Mouse (Mus musculus) limb, embryonic 13.5 days (tissue): ENCODE measurements around the gene Fbxl13. TPM values are rescaled to one million over a fixed set of nuclear protein-coding genes. Genes with fewer than 3 reads are reported as not detected.

Source experiments
- ATAC-seq: fragments of 200-750 bp; cut with Nextera tagmentation; 2 replicates; pipeline ENCODE4 v1.8.0; 2017; ENCODE audit warnings: low read depth, moderate number of reproducible peaks, moderate TSS enrichment; ENCODE audit not compliant: low FRiP score
- H3K27ac ChIP-seq: fragments of 300-500 bp; sonication (generic); 2 replicates; pipeline ENCODE4 v1.5.1; 2015; ENCODE audit warnings: inconsistent platforms, mild to moderate bottlenecking, moderate library complexity
- H3K27me3 ChIP-seq: fragments of 300-500 bp; sonication (generic); 2 replicates; pipeline ENCODE4 v1.6.1; 2015; ENCODE audit warnings: mild to moderate bottlenecking, inconsistent platforms
- H3K36me3 ChIP-seq: fragments of 300-500 bp; sonication (generic); 2 replicates; pipeline ENCODE4 v1.6.1; 2015; ENCODE audit warnings: inconsistent platforms, mild to moderate bottlenecking, moderate library complexity
- H3K4me1 ChIP-seq: fragments of 300-500 bp; sonication (generic); 2 replicates; pipeline ENCODE4 v1.6.1; 2015; ENCODE audit warnings: inconsistent platforms
- H3K4me2 ChIP-seq: fragments of 300-500 bp; sonication (generic); replicated peaks from 2 replicates; pipeline ENCODE4 v1.6.1; 2015; ENCODE audit warnings: inconsistent platforms, mild to moderate bottlenecking, moderate library complexity
- H3K4me3 ChIP-seq: fragments of 300-500 bp; sonication (generic); 2 replicates; pipeline ENCODE4 v1.5.1; 2015; ENCODE audit warnings: moderate library complexity, mild to moderate bottlenecking, inconsistent platforms
- H3K9ac ChIP-seq: fragments of 300-500 bp; sonication (generic); 2 replicates; pipeline ENCODE4 v1.6.1; 2015; ENCODE audit warnings: mild to moderate bottlenecking, inconsistent platforms
- H3K9me3 ChIP-seq: fragments of 300-500 bp; sonication (generic); 2 replicates; pipeline ENCODE4 v1.6.1; 2016; ENCODE audit warnings: inconsistent platforms
- whole genome bisulfite sequencing: fragments of 180-500 bp; shearing (Covaris S2); methylation state at CpG from one replicate; pipeline ENCODE4 v1.1.7; 2015; 5-methylcytosine and 5-hydroxymethylcytosine counted together
- polyA plus RNA-seq: library from polyadenylated mRNA; unstranded; fragments of >200 nt; fragmentation: Nextera tagmentation; extraction: Ambion mirVana; gene quantifications from 2 replicates; pipeline ENCODE4 v1.2.1, GENCODE M21; 2015

The Fbxl13 gene
- polyA plus RNA-seq, 1 experiment from 2014 or later, result 0.08 TPM

GRCm38 (mm10) chr5:21488506-21488905 is 156.9 kb downstream of the Fbxl13 start:
- no peaks in the 10 kb centered on the region for H3K36me3 ChIP-seq
- no peaks in the 10 kb centered on the region for H3K9me3 ChIP-seq
- H3K4me1 ChIP-seq, result peaks cover 57% of the 10 kb centered on the region
- no peak; the same call in 1 of the 2 replicates for ATAC-seq
- no peak overlapping the region for H3K4me3 ChIP-seq
- no peak overlapping the region for H3K9ac ChIP-seq
- no peaks in the 10 kb centered on the region for H3K27me3 ChIP-seq
- 80% methylated on average over 5 of the region's 5 CpGs for WGBS
- no peak overlapping the region for H3K4me2 ChIP-seq
- H3K27ac ChIP-seq, result no peak overlapping the region

- Histone ChIP-seq H3K27ac (no peak overlapping the region), H3K36me3 (no peaks in the 10 kb centered on the region), H3K9me3 (no peaks in the 10 kb centered on the region), H3K4me2 (no peak overlapping the region), H3K4me1 (peaks cover 61% of the 10 kb centered on the region), H3K9ac (no peak overlapping the region), H3K4me3 (no peak overlapping the region), H3K27me3 (no peaks in the 10 kb centered on the region)
- WGBS, result 89% methylated on average over 3 of the region's 3 CpGs
- no peak for ATAC-seq
These were observed 157.7 kb downstream of the Fbxl13 start for GRCm38 (mm10) chr5:21487716-21488115.

GRCm38 (mm10) chr5:21487306-21487705 is 158.1 kb downstream of the Fbxl13 start:
- Histone ChIP-seq H3K36me3 (no peaks in the 10 kb centered on the region), H3K9me3 (no peaks in the 10 kb centered on the region), H3K4me1 (peaks cover 63% of the 10 kb centered on the region), H3K27me3 (no peaks in the 10 kb centered on the region), H3K4me3 (no peak overlapping the region), H3K27ac (no peak overlapping the region; the same call in 1 of the 2 replicates), H3K4me2 (0 out of 2 replicates have a peak overlapping the region, but pooled peaks have one; percentile 4), H3K9ac (no peak overlapping the region)
- no peak for ATAC-seq
- WGBS, result 70% methylated on average over 3 of the region's 3 CpGs

- no peak overlapping the region for H3K9ac ChIP-seq
- H3K27me3 ChIP-seq, result no peaks in the 10 kb centered on the region
- no peak overlapping the region for H3K27ac ChIP-seq
- no peaks in the 10 kb centered on the region for H3K9me3 ChIP-seq
- H3K4me3 ChIP-seq, result no peak overlapping the region
- H3K36me3 ChIP-seq, result no peaks in the 10 kb centered on the region
- 46% methylated on average over 5 of the region's 5 CpGs for WGBS
- H3K4me1 ChIP-seq, result peaks cover 61% of the 10 kb centered on the region
- no peak overlapping the region for H3K4me2 ChIP-seq
- no peak for ATAC-seq
These were observed 158.6 kb downstream of the Fbxl13 start for GRCm38 (mm10) chr5:21486798-21487197.

- no peak overlapping the region for H3K4me3 ChIP-seq
- ATAC-seq, result no peak
- 82% methylated on average over 8 of the region's 8 CpGs for WGBS
- H3K9me3 ChIP-seq, result no peaks in the 10 kb centered on the region
- H3K36me3 ChIP-seq, result no peaks in the 10 kb centered on the region
- H3K9ac ChIP-seq, result no peak overlapping the region
- H3K4me1 ChIP-seq, result peaks cover 67% of the 10 kb centered on the region
- H3K27ac ChIP-seq, result no peak overlapping the region
- no peak overlapping the region for H3K4me2 ChIP-seq
- no peaks in the 10 kb centered on the region for H3K27me3 ChIP-seq
These were observed 160.1 kb downstream of the Fbxl13 start for GRCm38 (mm10) chr5:21485197-21485829.

- no peaks in the 10 kb centered on the region for H3K27me3 ChIP-seq
- H3K9me3 ChIP-seq, result no peaks in the 10 kb centered on the region
- H3K4me3 ChIP-seq, result no peak overlapping the region
- H3K4me2 ChIP-seq, result peak overlapping the region; percentile 9; the same call in 1 of the 2 replicates
- ATAC-seq, result no peak
- peak overlapping the region; percentile 33; the same call in 1 of the 2 replicates for H3K27ac ChIP-seq
- no peaks in the 10 kb centered on the region for H3K36me3 ChIP-seq
- H3K9ac ChIP-seq, result no peak overlapping the region
- 23% methylated on average over 8 of the region's 8 CpGs for WGBS
- peaks cover 56% of the 10 kb centered on the region for H3K4me1 ChIP-seq
These were observed 162.2 kb downstream of the Fbxl13 start for GRCm38 (mm10) chr5:21483275-21483674.

- H3K4me2 ChIP-seq, result peak overlapping the region; percentile 9; the same call in 1 of the 2 replicates
- no peaks in the 10 kb centered on the region for H3K36me3 ChIP-seq
- no peaks in the 10 kb centered on the region for H3K9me3 ChIP-seq
- WGBS, result 31% methylated on average over 11 of the region's 11 CpGs
- H3K4me1 ChIP-seq, result peaks cover 52% of the 10 kb centered on the region
- H3K4me3 ChIP-seq, result no peak overlapping the region
- H3K27ac ChIP-seq, result peak overlapping the region; percentile 33; the same call in 1 of the 2 replicates
- H3K9ac ChIP-seq, result no peak overlapping the region
- ATAC-seq, result peak; percentile 52; the same call in 1 of the 2 replicates
- no peaks in the 10 kb centered on the region for H3K27me3 ChIP-seq
These were observed 162.8 kb downstream of the Fbxl13 start for GRCm38 (mm10) chr5:21482446-21483222.

GRCm38 (mm10) chr5:21481521-21481920 is 163.9 kb downstream of the Fbxl13 start:
- Histone ChIP-seq H3K9me3 (no peaks in the 10 kb centered on the region), H3K4me3 (no peak overlapping the region), H3K36me3 (no peaks in the 10 kb centered on the region), H3K27me3 (no peaks in the 10 kb centered on the region), H3K4me1 (peaks cover 44% of the 10 kb centered on the region), H3K9ac (no peak overlapping the region), H3K27ac (no peak overlapping the region), H3K4me2 (no peak overlapping the region)
- no peak for ATAC-seq
- WGBS, result 76% methylated on average over 6 of the region's 6 CpGs

GRCm38 (mm10) chr5:21479746-21480145 is 165.7 kb downstream of the Fbxl13 start:
- 80% methylated on average over 5 of the region's 5 CpGs for WGBS
- no peak overlapping the region for H3K4me3 ChIP-seq
- no peak for ATAC-seq
- H3K9me3 ChIP-seq, result no peaks in the 10 kb centered on the region
- H3K36me3 ChIP-seq, result peaks cover 2% of the 10 kb centered on the region; the same call in 1 of the 2 replicates
- H3K4me2 ChIP-seq, result no peak overlapping the region
- H3K9ac ChIP-seq, result no peak overlapping the region
- no peak overlapping the region for H3K27ac ChIP-seq
- H3K27me3 ChIP-seq, result no peaks in the 10 kb centered on the region
- peaks cover 32% of the 10 kb centered on the region for H3K4me1 ChIP-seq

- Histone ChIP-seq H3K9ac (no peak overlapping the region), H3K9me3 (no peaks in the 10 kb centered on the region), H3K27me3 (no peaks in the 10 kb centered on the region), H3K4me2 (no peak overlapping the region), H3K36me3 (peaks cover 2% of the 10 kb centered on the region; the same call in 1 of the 2 replicates), H3K27ac (no peak overlapping the region), H3K4me1 (peaks cover 27% of the 10 kb centered on the region), H3K4me3 (no peak overlapping the region)
- no peak for ATAC-seq
- 89% methylated on average over 5 of the region's 5 CpGs for WGBS
These were observed 167.0 kb downstream of the Fbxl13 start for GRCm38 (mm10) chr5:21478428-21478827.

- H3K4me1 ChIP-seq, result peaks cover 6% of the 10 kb centered on the region
- no peaks in the 10 kb centered on the region for H3K9me3 ChIP-seq
- H3K4me3 ChIP-seq, result no peak overlapping the region
- H3K27me3 ChIP-seq, result no peaks in the 10 kb centered on the region
- no peaks in the 10 kb centered on the region; the same call in 1 of the 2 replicates for H3K36me3 ChIP-seq
- no peak overlapping the region for H3K9ac ChIP-seq
- no peak overlapping the region for H3K4me2 ChIP-seq
- WGBS, result 62% methylated on average over 12 of the region's 12 CpGs
- no peak; the same call in 1 of the 2 replicates for ATAC-seq
- H3K27ac ChIP-seq, result no peak overlapping the region; the same call in 1 of the 2 replicates
These were observed 177.3 kb downstream of the Fbxl13 start for GRCm38 (mm10) chr5:21468100-21468499.

GRCm38 (mm10) chr5:21467387-21467786 is 178.0 kb downstream of the Fbxl13 start:
- Histone ChIP-seq H3K4me3 (no peak overlapping the region), H3K4me2 (no peak overlapping the region), H3K36me3 (no peaks in the 10 kb centered on the region; the same call in 1 of the 2 replicates), H3K4me1 (peaks cover 6% of the 10 kb centered on the region), H3K9ac (no peak overlapping the region), H3K9me3 (no peaks in the 10 kb centered on the region), H3K27me3 (no peaks in the 10 kb centered on the region), H3K27ac (peak overlapping the region; percentile 40; the same call in 1 of the 2 replicates)
- no peak for ATAC-seq
- WGBS, result 67% methylated on average over 7 of the region's 7 CpGs
